Mouse (Mus musculus) WW6 (cell line): ENCODE measurements at regions not wholly inside any gene's neighbourhood (a gene's known extent, or its start where the extent isn't known, plus 50 kb on each side); places are given as distances from the start of the nearest gene placed in this dataset.

ENCODE experiments used
- DNase-seq: peaks from one replicate; pipeline ENCODE4 v3.0.0-alpha.2; 2013; ENCODE audit warnings: low read depth, low spot score

DNA sequence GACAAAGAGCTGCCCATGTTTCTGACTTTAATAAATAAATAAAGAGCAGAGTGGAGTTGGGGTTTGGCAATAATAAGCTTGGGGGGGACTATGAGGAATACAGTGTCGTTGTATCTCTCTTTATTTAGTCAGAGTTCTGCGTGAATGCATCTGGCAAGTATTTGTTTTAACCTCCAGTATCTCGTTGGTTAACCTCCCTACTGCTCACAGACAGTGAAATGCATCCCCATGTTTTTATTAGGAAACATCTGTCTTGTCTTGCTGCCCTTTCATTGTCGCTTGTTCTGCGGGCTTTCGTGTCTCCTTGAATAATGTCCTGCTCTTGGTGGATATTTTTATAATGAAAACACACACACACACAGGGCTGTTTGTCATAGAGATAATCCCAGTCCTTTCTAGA lies 118.8 kb upstream of the Ccdc54 start:
- no peak for DNase-seq

DNA sequence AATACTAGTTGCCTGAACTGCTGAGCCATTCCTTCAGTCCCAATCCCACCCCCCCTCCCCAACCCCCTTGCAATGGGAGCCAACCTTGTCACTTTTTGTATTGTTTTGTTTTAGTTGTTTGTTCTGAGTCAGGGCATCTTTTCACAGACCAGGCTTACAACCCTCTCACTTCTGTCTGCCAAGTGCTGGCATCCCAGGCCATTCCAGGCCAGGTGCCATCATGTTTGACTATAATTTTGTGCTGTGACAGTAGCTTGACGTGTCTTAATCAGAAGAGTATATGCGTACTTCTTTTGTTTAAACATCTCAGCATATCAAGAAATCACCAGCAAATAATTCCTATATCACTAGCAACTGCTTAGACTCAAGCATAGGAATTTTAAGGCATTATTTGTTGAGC lies 117.0 kb upstream of the Ccdc54 start:
- DNase-seq = no peak

DNA sequence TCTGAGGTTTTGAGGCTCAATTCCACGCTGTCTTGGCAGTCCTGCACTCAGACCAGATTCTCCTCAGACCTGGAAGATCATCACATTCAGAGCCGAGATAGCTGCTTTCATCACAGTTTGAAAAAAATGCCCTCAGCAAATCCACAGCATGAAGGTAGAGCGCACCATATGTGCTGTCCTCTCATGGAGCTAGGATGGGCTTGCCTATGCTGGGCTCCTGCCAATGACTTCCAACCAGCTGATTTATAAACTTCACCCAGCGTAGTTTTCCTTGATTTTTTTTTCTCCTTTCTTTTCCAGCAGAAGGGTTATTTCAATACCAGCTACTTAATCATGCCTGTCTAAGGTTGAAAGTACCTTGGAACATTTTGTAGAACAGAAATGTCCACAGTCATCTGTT lies 115.0 kb upstream of the Ccdc54 start:
- DNase-seq = no peak

DNA sequence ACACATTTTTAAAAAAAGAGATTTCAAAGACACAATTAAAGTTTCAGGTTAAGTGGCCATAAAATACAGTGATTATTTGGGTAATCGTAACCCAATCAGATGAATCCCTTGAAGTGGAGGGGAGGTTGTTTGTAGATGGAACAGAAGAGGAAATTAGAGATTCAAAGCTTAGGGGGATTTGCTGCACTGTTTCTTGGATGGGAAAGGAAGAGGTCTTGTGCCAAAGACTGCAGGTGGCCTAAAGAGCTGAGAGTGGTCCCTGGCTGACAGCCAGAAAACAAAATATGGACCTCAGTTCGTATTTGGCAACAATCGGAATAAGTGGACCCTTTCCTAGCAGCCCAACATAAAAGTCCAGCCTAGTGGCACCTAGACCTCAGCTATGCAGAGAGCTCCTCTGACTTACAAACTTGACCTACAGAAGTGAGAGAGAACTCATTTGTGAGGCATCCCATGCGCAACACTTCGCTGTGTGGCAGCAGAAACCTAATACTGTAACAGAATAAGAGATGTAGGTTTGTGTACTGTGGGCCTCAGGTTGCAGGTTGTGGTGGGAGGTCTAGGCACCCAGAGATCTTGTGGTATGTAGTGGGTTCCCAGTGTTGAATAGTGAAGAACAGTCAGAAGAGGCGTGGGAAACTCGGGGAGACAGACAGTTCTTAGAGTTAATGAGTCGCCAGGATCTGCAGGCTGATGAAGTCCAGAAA lies 110.0 kb upstream of the Ccdc54 start:
- DNase-seq = no peak

DNA sequence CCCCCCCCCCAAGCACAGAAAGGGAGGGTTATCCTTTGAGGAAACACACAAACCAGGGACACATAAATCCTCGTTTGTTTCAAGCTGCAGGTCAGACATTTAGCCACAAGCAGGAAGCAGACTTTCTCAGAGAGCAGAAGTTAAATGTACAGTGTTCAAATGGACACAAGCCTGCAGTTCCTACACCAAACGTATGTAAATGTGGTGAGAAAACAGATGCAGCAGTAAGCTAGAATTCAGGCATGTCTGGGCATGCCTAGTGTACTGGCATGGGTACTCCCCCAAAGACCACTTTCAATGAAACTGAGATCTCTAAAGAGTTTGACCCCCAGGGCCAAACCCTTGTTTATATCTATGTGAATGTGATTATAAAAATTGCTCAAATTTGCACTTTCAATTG lies 109.2 kb upstream of the Ccdc54 start:
- DNase-seq = no peak

DNA sequence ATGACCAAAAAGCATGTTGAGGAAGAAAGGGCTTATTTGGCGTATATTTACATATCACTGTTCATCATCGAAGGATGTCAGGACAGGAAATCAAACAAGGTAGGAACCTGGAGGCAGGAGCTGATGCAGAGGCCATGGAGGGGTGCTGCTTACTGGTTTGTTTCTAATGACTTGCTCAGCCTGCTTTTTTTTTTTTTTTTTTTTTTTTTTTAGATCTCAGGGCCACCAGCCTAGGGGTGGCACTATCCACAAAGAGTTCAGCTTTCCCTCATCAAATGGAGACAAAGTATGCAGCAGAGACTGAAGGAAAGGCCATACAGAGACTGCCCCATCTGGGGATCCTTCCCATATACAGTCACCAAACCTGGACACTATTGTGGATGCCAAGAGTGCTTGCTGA lies 106.8 kb upstream of the Ccdc54 start:
- DNase-seq = no peak

DNA sequence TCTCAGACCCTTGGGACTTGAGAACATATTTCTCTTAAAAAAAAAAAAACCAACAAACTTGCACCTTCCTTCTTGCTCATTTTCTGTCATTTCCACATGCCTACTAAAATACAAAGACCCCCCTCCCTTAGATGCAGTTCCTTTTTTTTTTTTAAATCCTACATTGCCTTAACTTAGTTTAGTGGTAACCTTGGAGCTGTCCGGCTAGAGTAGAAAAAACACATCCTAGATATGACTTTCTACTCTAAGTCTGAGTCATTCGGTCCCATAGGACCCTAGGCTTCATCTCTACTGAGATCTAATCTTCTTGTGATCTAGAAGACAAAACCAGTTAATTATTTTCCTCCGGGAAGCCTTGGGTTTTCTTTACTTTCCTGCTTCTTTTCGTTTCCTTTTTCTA lies 105.1 kb upstream of the Ccdc54 start:
- DNase-seq = no peak

- DNase-seq = no peak
Observed at GRCm38 (mm10) chr16:50694045-50694444, 103.1 kb upstream of the Ccdc54 start.

DNA sequence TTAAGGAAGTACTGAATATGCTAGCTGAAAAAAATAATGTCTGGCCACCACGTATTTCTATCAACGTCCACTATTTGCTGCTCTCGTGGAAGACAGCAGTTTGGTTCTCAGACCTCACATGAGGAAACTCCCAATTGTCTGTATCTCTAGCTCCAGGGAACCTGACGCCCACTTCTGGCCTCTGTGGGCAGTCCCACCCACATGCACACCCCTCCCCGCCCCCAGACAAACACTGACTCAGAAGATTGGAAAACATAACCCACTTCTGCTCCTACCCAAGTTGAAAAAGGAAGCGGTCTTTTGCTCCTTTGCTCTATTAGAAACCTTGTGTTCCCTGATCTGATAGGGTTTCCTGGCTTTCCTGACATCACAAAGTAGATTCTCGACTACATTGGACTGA lies 99.9 kb upstream of the Ccdc54 start:
- no peak for DNase-seq

DNA sequence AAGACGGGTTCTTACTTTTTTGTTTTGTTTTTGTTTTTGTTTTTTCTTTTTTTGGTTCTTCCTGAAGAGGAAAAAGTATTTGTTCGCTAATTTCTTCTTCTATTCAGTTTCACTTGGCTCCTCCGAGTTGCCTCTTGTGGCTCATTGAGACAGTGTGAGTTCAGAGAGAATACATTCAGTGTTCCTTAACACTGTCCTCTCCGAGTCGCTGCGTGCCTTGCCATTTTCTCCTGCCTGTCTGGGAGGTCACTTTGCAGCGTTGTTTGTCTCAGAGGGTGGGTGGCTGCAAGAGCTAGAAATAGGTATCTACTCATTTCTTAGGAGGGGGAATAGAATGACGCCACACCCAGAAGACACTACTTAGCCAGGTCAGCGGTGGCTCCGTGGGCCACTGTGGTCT lies 98.6 kb upstream of the Ccdc54 start:
- DNase-seq = no peak

- no peak for DNase-seq
Observed at GRCm38 (mm10) chr16:50688818-50689506, 98.0 kb upstream of the Ccdc54 start.

DNA sequence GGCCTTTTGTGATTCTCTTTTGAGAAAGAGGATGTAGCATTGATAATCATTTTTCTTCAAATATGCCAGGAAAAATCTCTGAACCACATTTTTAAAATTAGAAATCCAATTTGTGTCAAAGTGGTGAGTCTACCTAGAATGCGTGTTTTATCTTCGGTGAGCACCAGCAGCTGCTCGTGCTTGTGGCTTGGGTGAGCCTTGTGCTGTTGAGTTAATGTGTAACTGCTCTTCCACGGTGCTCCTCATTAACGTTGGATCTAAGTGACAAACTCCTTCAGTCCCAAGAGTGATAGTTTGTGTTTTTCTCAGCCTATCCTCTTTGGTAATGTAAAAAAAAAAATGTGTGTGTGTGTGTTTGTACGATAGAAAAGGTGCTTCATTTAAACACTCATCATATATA lies 88.7 kb upstream of the Ccdc54 start:
- no peak for DNase-seq

DNA sequence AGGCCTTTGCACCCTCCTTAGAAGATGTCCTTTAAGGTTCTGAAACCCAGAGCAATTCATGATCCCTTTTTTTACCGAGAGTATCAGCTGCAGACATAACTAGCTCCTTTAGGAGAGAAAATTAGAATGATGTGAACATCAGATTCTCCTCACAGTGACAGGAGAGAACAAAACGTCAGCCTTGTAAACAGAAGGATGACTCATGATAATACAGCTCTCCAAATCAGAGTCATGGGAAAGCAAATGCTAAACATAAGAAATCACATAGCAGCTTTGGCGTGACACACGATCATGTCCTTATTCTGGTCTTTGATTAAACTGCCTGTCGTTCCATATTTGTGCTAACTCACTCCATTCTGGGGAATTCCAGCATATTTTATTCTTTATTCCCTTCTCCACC lies 82.4 kb upstream of the Ccdc54 start:
- no peak for DNase-seq

DNA sequence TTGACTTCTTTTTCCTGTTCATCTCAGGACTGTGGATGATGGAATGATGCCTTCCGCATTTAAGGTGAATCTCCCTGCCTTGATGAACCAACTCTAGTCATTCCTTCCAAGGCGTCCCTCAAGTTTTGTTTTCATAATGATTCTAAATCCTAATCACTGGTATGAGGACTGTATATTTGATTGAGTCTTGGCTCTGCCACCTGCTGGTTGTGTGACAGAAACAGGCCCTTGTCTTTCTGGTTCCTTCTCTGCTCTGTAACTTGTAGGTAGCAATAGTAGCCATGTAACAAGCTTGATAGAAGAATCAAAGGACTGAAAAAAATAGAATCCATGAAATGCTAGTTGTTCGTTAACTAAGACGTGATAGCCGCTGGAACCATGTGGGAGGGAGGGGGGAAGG lies 81.8 kb upstream of the Ccdc54 start:
- no peak for DNase-seq

DNA sequence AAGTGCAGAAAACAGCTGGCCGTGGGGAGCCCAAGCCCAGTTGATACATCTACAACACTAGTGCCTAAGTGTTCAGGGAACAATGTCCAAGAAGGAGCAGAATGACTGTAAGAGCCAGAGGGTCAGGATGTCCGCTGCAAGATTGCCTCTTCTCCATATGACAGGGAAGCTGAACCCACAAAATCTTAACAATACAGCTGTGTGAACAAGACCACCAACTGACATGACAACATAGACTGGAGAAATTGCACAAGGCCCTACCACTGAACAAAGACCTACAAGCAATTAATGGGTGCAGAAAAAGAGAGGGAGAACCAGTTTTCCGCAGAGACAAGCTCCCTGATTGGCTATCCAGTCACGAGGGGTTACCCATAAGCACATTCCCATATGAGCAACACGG lies 80.2 kb upstream of the Ccdc54 start:
- DNase-seq = no peak

- no peak for DNase-seq
Observed at GRCm38 (mm10) chr16:50664240-50664639, 73.3 kb upstream of the Ccdc54 start.
